Mouse (Mus musculus) left cerebral cortex, postnatal 10 days (tissue): ENCODE data around the gene Hsf2bp. TPM values are rescaled to one million over a fixed set of nuclear protein-coding genes. Genes with fewer than 3 reads are reported as not detected.

Experiments
- DNase-seq, 2 experiments: peaks; one replicate each; pipeline ENCODE4 v3.0.0; 2021 to 2022; ENCODE audit warnings: low spot score in 2 of 2, mixed read lengths in 1 of 2; ENCODE audit errors: extremely low spot score in 1 of 2
- intact Hi-C: fragments of 180-260 bp; cut with DNase I; formaldehyde crosslinking; loops from one replicate; pipeline ENCODE4 v1.15.1; 2025
- total RNA-seq, 2 experiments: library from RNA; stranded (reverse); gene quantifications; 2 replicates each; pipeline ENCODE4 v1.2.3; 2021

Gene Hsf2bp
- total RNA-seq, 2 experiments from 2014 or later: 0.93 to 1.4 TPM

DNA sequence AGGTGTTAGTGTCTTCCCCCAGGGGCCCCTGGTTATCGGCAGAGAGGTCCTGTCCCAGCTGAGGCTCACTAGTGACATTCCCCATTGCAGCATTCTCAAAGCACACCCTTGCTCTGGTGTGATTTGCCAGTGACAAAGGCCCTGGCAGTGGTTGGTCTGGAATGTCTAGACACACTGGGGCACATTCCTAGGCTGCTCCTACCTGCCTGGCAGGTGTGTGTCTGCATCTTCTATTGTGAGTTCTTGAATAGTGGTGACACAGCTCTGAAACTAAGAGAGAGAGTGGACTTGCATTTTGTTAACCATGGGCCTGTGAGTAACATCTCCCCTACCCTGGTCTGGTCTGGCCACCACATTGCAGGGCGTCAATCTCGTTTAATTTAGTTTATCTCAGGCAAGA is 139.4 kb downstream of the Hsf2bp start:
- DNase-seq: peak in 1 of 2 experiments; percentile 7
- intact Hi-C loops: no loop called here

DNA sequence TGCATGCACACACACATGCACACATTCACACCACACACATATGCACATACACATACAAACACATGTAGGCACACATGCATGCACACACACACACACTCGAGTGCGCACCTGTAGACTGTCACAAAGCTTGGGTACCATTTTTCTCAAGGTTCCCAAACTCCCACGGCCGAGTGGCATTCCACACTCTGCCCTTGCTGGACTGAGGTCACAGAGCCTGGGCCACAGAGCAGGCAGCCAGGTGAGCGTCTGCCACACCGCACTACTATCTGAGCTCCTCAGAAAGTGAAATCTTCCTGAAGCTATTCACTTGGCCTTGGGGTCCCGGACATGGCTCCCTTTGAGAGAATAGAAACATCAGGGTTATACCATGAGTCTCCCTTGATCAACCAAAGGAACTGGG is 139.8 kb downstream of the Hsf2bp start:
- intact Hi-C loops: no loop called here
- peak in 1 of 2 experiments; percentile 11 for DNase-seq

Other genes with a start within 250 kb of the Hsf2bp start
- 10 to 100 TPM; 22.2 to 22.8 TPM for gene Sik1, start 180.5 kb downstream of the Hsf2bp start, total RNA-seq
- 10 to 100 TPM; 21.2 to 22.3 TPM for gene Rrp1b, start 249 bp downstream of the Hsf2bp start, total RNA-seq
- 10 to 100 TPM; 18.3 to 18.5 TPM for gene Notch3, start 130.5 kb upstream of the Hsf2bp start, total RNA-seq
- under 1 TPM; 0.17 to 0.32 TPM for gene Ephx3, start 153.2 kb upstream of the Hsf2bp start, total RNA-seq
- 100 to 1,000 TPM; 115 to 123 TPM for gene Brd4, start 248.4 kb upstream of the Hsf2bp start, total RNA-seq